Mouse (Mus musculus): Measurements from ENCODE around the gene Kif27.

The Kif27 gene

DNA sequence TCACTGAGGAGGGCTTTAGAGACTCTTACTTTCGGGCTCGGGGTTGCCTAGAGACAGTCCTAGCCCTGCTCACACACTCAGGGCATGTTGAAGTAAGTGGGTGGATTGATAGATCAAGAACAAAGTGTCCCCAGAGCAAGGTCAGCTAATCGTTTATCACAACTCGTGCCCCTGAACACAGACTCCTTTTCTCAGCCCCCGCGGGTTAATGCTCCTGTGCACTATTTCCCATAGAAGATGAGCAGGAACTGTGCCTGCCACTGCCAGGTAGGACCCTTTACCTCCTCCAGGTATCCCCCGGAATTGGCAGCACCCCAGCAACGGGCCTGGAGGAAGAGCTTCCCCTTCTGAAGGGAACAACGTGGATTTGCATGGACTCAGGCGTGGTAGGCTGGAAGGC lies 82.7 kb downstream of the Kif27 start:
- no peak for DNase-seq

DNA sequence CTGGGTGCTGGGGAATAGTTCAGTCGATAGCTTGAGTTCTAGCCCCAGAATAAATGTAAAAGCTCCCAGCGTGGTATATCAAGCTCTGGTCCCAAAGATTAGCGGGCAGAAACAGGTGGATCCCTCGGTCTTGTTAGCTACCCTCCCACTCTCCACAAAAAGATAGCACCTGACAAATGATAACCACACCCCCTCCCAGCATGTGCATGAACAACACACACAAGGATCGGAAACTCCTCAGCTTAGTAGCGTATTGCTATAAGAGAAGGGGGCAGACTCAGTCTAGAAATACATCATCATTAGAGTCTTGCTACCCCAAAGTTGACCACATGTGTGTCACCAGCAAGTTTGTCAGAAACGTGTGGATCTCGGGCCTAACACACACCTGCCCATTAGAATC lies 83.3 kb downstream of the Kif27 start, which contains the start of gene Gkap1:
Gene Gkap1 (minus strand): TSS at position 101 of the 400 bp plus-strand sequence.
- DNase-seq = no peak

DNA sequence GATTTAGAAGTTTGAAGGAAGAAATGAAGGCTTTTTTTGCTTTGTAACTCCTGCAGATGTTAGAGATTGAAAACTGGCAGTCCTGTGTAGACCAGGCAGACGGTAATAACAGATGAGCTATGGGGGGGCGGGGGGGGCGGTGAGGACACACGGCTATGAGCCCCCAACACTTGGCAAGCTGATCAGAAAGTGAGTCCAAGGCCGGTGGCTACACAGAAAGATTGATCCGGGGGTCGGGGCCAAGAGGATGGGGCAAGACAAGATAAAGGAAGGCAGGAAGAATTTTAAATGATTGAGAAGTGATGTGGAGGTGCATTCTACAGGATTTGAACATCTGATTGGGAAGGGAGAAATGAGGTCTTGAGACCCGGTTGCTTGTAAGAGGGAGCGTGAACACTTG lies 83.8 kb downstream of the Kif27 start:
- no peak for DNase-seq

DNA sequence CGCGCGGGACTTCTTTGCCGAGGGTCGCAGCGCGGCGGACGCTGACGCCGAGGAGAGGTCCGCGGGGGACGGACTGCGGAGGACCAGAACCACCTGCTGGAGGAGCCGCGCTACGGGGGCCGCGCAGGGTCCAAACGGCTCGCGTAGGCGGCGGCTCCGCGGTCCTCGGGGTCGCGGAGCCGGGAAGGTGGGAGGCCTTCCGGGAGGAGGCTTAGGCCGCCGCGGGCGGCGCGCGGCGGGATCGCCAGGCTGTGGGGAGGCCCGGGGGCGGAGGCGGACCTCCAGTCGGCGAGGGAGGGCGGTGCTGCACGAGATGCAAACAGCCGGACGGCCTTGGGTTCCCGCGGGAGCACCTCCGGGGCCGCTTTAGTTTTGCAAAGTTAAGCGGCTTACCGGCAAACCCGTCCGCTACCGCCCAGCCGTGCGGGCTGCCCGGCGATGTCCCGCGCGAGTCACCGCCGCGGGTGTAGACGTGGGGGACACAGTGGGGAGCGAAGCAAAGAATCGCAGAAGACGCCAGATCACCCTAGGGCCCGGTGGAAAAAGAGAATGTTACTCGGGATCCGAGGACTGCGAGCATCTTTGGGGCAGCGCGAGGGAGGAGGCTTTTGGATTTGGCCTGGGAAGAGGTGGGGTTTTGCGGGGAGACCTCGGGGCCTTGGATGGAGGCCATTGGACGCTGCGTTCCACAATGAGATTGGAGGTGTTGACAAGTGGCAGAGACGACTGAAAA lies 84.5 kb downstream of the Kif27 start:
- DNase-seq = peak; percentile 30

DNA sequence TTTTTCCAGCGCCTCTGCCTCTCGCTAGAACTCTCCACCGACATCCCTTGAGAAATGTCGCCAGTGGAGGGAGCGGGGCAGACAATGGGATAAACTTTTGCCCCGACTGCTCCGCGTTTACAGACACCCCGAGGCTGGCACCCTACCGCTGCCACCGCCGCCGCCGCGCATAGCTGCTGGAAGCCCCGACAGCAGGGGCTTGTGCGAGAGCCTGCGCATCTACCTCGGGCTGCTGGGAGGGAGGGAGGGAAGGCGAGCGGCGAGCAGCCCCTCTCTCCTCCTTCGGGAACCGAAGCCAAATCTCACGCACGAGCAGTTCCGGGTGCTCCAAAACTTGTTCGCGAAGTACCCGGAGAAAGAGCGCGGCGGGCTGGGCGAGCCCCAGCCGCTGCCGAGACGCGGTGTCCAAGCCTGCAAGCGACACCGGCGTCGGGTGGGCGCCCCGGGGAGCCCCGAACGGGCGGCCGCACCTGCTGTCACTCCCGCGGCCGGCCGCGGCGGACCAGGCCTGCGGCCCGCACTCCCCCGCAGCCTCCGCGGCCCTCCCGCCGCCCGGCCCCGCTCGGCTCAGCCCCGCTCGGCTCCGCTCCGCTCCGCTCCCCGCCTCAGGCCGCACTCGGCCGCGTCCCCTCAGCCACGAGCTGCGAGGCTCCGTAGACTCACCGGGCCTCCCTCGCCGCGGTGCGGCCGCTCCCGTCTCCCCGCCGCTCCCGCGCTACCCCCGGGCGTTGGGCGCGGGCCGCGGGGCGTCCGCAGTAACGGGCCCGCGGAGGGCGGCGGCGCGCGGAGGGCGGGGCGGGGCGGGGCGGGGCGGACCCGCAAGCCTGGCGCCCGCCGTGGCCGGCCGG lies 85.3 kb downstream of the Kif27 start:
- DNase-seq = no peak

DNA sequence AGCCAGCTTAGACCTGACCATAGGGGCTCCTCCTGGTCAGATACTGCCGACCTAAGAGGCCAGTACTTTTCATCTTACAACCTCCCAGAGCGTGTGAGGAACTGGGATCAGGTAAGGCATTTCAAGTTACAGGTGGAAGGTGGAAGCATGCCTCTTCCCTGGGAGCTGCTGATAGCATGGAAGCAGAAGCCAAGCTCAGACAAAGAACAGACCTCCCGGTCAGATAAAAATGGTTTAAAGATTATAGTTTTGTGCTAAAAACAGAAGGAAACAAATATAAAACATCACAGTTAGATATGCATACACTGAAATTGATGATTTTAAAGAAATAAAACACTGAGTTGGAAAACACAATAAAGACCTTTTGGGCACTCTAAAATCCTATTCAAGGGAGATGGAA lies 92.1 kb downstream of the Kif27 start:
- DNase-seq = no peak

DNA sequence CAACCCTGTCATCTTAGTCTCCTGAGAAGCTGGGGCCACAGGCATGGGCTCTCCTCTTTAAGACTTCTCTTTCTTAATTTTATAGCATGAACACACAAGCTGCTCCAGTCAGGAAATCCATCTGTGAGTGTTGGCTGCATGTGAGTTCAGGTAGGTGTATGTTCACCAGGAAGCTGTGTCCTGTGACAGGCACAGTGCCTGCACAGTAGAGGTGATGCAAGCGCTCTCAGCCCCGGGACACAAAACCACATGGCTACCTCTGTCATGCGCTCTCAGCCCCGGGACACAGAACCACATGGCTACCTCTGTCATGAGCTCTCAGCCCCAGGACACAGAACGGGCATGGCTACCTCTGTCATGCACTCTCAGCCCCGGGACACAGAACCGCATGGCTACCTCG lies 95.4 kb downstream of the Kif27 start:
- no peak for DNase-seq

DNA sequence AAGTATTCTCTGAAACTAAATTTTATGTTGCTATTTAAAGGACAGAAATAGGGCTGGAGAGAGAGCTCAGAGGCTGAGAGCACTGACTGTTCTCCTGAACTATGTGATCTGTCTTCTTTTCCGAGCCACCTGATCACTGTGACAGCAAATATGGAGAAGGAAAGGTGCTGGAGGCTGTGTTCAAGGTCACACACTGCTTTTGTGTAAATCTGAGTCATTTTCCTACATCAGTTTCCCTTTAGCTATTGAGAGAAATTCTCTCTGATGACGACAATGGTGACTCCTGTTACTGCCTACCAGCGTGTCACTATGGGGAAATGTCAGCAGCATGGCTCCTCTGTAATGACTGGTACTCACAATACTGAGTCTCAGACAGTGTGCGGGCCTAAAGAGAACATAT lies 97.2 kb downstream of the Kif27 start:
- no peak for DNase-seq

DNA sequence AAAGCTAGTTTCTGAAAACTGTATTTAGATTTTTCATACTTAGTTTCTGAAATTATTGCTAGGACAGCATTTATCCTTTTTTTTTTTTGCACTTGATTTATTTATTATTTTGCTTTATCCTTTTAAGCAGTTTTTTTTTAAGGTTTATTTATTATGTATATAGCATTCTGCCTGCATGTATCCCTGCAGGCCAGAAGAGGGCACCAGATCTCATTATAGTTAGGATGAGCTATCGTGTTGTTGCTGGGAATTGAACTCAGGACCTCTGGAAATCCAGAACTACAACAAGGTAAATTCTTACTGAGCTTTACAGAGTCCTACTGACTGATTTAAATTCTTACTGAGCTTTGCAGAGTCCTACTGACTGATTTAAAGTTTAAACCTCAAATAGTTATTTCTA lies 105.7 kb downstream of the Kif27 start:
- no peak for DNase-seq

DNA sequence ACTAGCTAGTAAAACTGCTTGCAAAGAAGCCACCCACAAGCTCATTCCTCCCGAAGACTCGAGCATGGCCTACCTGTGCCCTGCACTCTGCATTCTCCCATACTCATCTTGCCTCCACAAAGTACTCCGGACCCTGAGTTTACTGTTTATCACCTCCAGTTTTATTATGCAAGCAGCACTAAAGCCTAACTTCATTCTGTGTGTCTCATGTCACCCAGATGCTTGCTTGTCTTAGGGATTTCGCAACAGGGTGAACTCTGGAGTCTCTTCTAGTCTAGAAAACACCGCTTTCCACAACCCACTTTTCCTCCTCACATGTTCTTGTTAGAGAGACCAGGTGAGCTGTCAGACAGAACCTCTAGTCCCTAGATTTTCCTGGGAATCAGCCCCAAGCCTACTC lies 110.0 kb downstream of the Kif27 start:
- DNase-seq = no peak

Measured in layer of hippocampus, adult 9-11 months (tissue).